Mouse (Mus musculus): Measurements from ENCODE around the gene Ccdc186. TPM values are rescaled to one million over a fixed set of nuclear protein-coding genes. Genes with fewer than 3 reads are reported as not detected.

Gene Ccdc186
- total and polyA plus RNA-seq, 3 experiments: 2.2 to 7.5 (median 3.4) TPM

GRCm38 (mm10) chr19:56773393-56773971 is 48.5 kb downstream of the Ccdc186 start:
- Histone ChIP-seq H3K27me3 (replicated peaks) (no peaks in the 10 kb centered on the region), H3K27ac (ENCODE audit: insufficient read depth, low read depth) (no peak overlapping the region), H3K4me3 (replicated peaks in 1 of 3; ENCODE audit: low read depth in 2 of 3, low read length in 2 of 3, poor library complexity in 1 of 3) (no peak overlapping the region), H3K4me2 (ENCODE audit: insufficient read depth, low read depth, poor library complexity, severe bottlenecking) (no peak overlapping the region), H3K9ac (ENCODE audit: insufficient read depth, low read depth) (no peak overlapping the region), H3K79me2 (replicated peaks; ENCODE audit: control insufficient read depth, extremely low read depth, insufficient read depth, poor library complexity, severe bottlenecking) (no peaks in the 10 kb centered on the region), H3K36me3 (replicated peaks in 1 of 2; ENCODE audit: control insufficient read depth in 1 of 2, insufficient read depth in 1 of 2, low read length in 1 of 2) (no peaks in the 10 kb centered on the region), H3K4me1 (ENCODE audit: control insufficient read depth in 1 of 2, insufficient read depth in 2 of 2) (peaks cover 11 to 55% of the 10 kb centered on the region in 2 experiments), H3K9me3 (replicated peaks; ENCODE audit: low read length) (no peaks in the 10 kb centered on the region)
- in situ Hi-C loops (cut with MboI; ENCODE audit: low pct_ligation_motif_present, low pct_unique_long_range_greater_than_20kb, low sequenced_read_pairs): no loop called here
- dilution Hi-C loops (cut with MboI; ENCODE audit: extremely low pct_ligation_motif_present, extremely low pct_unique_long_range_greater_than_20kb, low sequenced_read_pairs): no loop called here
- TF ChIP-seq SIN3A (IDR thresholded peaks at IDR 0.05; ENCODE audit: low read length) (no peak), ZKSCAN1 (IDR thresholded peaks at IDR 0.05; ENCODE audit: borderline replicate concordance, low read depth, low read length) (no peak), SMC3 (IDR thresholded peaks at IDR 0.05; ENCODE audit: low read depth, low read length) (no peak), NELFE (IDR thresholded peaks at IDR 0.05; ENCODE audit: low read depth, low read length) (no peak), UBTF (IDR thresholded peaks at IDR 0.05; ENCODE audit: low read depth, low read length) (no peak), JUN (IDR thresholded peaks at IDR 0.05; ENCODE audit: insufficient read depth, low read depth, low read length) (no peak), RCOR1 (conservative IDR thresholded peaks at IDR 0.05; ENCODE audit: low read depth, low read length) (no peak), CHD1 (IDR thresholded peaks at IDR 0.05; ENCODE audit: low read depth, low read length) (no peak), KAT2A (IDR thresholded peaks at IDR 0.05; ENCODE audit: insufficient replicate concordance, low read length) (no peak), JUND (conservative IDR thresholded peaks at IDR 0.05; ENCODE audit: low read depth, low read length) (no peak), IRF4 (IDR thresholded peaks at IDR 0.05; ENCODE audit: low read depth, low read length) (no peak), GABPA (IDR thresholded peaks at IDR 0.05; ENCODE audit: insufficient replicate concordance, low read depth, low read length) (no peak), MAX (IDR thresholded peaks at IDR 0.05; ENCODE audit: low read length) (no peak), MAFK (IDR thresholded peaks at IDR 0.05; ENCODE audit: insufficient replicate concordance, low read length) (no peak), HCFC1 (IDR thresholded peaks at IDR 0.05; ENCODE audit: low read depth, low read length) (no peak), ZNF384 (IDR thresholded peaks at IDR 0.05; ENCODE audit: low read depth, low read length) (no peak), MXI1 (IDR thresholded peaks at IDR 0.05; ENCODE audit: low read depth, low read length) (no peak), NRF1 (IDR thresholded peaks at IDR 0.05; ENCODE audit: low read depth, low read length) (no peak)
- no peak for DNase-seq (ENCODE audit: extremely low read depth)

DNA sequence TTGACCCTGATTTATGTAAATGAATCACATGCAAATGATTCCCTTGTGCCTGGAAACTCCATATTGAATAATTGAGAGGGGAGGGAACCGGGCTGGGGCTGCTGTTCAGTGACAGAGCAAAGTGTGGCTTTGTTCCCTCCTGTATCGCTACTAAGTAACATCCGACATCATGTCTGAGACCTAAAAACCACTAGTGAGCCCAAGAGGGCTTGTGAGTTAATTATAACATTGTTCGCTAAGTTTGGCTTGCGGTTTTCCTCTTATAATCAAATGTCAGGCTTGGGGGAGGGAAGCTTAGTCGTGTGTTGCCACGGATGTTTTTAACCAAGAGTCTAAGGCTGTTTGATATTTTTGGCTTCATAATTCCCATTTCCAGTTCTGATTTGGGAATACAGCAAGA is 49.8 kb downstream of the Ccdc186 start:
- no peak overlapping the region for H3K9ac ChIP-seq (ENCODE audit: insufficient read depth, low read depth)
- H3K36me3 ChIP-seq (replicated peaks in 1 of 2; ENCODE audit: control insufficient read depth in 1 of 2, insufficient read depth in 1 of 2, low read length in 1 of 2): no peaks in the 10 kb centered on the region
- H3K27me3 ChIP-seq (replicated peaks): no peaks in the 10 kb centered on the region
- dilution Hi-C loops (cut with MboI; ENCODE audit: extremely low pct_ligation_motif_present, extremely low pct_unique_long_range_greater_than_20kb, low sequenced_read_pairs) (no loop called here), in situ Hi-C loops (cut with MboI; ENCODE audit: low pct_ligation_motif_present, low pct_unique_long_range_greater_than_20kb, low sequenced_read_pairs) (no loop called here)
- H3K27ac ChIP-seq (ENCODE audit: insufficient read depth, low read depth): no peak overlapping the region
- TF ChIP-seq ETS1 (conservative IDR thresholded peaks at IDR 0.05; ENCODE audit: low read depth, low read length): no peak
- TF ChIP-seq MEF2A (IDR thresholded peaks at IDR 0.05; ENCODE audit: borderline replicate concordance, low read depth, low read length): peak; percentile 72
- TF ChIP-seq RCOR1 (conservative IDR thresholded peaks at IDR 0.05; ENCODE audit: low read depth, low read length): no peak
- TF ChIP-seq BHLHE40 (IDR thresholded peaks at IDR 0.05; ENCODE audit: low read depth, low read length): peak; percentile 37; the same call in 1 of the 2 replicates
- peaks cover 11 to 55% of the 10 kb centered on the region in 2 experiments for H3K4me1 ChIP-seq (ENCODE audit: control insufficient read depth in 1 of 2, insufficient read depth in 2 of 2)
- no peak overlapping the region for H3K4me3 ChIP-seq (replicated peaks in 1 of 3; ENCODE audit: low read depth in 2 of 3, low read length in 2 of 3, poor library complexity in 1 of 3)
- H3K79me2 ChIP-seq (replicated peaks; ENCODE audit: control insufficient read depth, extremely low read depth, insufficient read depth, poor library complexity, severe bottlenecking): no peaks in the 10 kb centered on the region
- H3K9me3 ChIP-seq (replicated peaks; ENCODE audit: low read length): no peaks in the 10 kb centered on the region
- DNase-seq (ENCODE audit: extremely low read depth): peak; percentile 72
- no peak overlapping the region for H3K4me2 ChIP-seq (ENCODE audit: insufficient read depth, low read depth, poor library complexity, severe bottlenecking)

Measured in CH12.LX (cell line).